Mouse (Mus musculus) frontal cortex, postnatal 10 days (tissue): ENCODE results near the gene Ezh1.

Source experiments
- DNase-seq, 2 experiments: peaks; one replicate each; pipeline ENCODE4 v3.0.0; 2022; ENCODE audit warnings: low spot score in 2 of 2, mixed read lengths in 1 of 2

The Ezh1 gene

DNA sequence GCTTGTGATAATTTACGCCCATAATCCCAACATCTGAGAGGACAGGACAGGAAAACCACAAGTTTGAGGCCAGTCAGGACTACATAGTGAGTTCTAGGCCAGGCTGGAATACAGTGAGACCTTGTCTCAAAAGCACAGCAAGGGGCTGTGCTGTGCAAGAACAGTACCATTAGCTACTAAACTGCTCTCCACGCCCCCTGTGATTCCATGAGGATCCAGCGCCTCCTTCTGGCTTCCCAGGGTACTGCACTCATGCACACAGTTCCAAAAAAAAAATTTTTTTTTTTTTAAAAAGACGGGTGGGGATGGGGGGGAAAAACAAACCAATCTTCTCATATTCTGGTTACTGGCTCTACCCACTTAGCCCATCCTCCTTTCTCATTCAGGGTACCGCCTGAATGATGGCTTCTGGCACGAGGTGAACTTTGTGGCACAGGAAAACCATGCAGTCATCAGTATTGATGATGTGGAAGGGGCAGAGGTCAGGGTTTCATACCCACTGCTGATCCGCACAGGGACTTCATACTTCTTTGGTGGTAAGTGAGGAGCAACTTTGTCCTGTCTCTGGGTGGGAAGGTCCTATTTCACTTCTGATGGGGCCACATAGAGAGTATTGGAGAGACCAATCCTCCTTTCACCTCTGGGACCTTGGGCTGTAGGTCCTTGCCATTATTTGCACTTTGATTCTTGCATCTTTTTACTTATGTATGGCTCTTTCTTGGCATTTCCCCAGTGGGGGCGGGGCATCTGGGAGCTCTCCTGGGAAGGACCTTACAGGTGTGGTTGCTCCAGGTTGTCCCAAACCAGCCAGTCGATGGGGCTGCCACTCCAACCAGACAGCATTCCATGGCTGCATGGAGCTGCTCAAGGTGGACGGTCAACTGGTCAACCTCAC is 45.2 kb downstream of the Ezh1 start:
- DNase-seq: no peak

DNA sequence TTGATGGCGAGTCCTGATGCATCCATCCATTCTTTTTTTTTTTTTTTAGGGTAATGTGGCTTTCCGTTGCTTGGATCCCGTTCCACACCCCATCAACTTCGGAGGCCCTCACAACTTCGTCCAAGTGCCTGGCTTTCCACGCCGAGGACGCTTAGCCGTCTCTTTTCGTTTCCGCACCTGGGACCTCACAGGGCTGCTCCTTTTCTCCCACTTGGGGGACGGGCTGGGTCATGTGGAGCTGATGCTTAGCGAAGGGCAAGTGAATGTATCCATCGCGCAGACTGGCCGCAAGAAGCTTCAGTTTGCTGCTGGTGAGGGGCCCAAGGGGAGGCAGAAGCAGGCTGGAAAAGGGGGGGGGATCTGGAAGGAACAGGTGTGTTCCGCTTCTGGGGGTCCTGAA is 46.0 kb downstream of the Ezh1 start:
- DNase-seq: no peak

DNA sequence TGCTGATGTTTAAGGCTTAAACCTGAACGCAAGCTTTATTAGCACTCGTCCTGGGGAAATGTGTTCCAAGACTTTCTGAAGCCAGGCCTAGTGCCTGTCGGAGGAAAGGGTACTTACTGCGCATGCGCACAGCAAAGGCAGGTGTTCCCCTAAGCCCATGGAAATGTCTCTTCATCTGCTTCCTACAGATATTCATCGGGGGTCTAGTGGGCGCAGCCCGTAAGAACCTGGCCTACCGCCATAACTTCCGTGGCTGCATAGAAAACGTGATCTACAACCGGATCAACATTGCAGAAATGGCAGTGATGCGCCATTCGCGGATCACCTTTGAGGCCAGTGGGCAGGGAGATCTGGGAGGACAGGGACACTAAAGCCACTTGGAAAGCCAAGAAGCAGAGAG is 47.0 kb downstream of the Ezh1 start:
- no peak for DNase-seq

GRCm38 (mm10) chr11:101178061-101179058 is 47.9 kb downstream of the Ezh1 start:
- no peak for DNase-seq

DNA sequence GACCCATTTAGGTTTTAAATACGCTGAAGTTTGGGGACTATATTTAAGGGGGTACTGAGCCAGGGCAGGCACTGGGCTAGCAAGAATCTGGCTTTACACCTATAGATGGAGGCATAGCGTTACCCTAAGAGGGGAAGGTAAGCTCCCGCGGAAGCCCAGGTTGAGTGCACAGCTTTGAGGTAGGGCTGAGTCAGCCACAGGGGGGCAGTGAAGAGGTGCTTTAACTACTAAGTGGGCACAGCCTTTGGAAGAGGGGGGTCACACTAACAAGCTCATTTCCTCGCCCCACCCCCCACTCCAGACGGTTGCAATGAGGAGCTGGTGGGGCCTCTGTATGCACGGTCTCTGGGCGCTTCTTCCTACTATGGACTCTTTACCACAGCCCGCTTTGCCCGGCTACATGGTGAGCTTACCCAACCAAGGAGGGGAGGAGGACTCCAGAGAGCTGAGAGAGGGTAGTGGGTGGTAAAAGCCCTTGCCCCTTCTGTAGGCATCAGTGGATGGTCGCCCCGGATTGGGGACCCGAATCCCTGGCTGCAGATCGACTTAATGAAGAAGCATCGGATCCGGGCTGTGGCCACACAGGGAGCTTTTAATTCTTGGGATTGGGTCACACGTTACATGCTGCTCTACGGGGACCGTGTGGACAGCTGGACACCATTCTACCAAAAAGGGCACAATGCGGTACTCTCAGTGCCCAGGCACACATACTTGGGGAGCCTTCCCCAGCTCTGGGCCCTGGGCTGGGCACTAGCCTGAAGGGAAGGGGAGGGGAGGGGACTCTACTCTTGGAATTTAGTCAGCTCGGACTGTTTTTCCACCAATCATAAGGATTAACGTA is 49.1 kb downstream of the Ezh1 start:
- peak; percentile 57 to 69 for DNase-seq

DNA sequence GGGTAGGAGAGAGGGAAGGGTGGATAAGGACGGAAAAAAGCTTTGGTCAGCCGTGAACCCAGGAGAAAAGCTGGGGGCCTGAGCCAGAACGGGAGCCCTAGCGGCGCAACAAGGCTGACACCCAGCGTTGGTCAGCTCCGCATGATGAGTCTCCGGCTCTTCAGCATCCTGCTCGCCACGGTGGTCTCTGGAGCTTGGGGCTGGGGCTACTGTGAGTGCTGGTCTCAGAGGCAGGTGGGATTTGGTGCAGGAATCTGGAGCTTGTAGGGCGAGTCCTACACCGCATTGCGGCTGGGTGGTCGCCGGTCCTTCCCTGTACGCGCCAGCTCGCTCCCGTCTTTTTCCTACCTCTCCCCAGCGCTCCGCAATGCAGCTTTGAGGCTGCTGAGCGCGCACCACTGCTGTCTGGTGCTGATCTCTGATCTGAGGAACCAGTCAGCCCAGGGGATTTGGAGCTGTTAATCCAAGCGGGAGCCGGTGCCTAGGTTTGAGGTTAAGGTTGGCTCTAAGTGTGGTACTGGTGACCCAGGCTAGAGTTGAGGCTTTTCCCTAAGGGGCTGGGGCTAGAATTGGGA is 50.1 kb downstream of the Ezh1 start:
- peak in 1 of 2 experiments; percentile 49 for DNase-seq

DNA sequence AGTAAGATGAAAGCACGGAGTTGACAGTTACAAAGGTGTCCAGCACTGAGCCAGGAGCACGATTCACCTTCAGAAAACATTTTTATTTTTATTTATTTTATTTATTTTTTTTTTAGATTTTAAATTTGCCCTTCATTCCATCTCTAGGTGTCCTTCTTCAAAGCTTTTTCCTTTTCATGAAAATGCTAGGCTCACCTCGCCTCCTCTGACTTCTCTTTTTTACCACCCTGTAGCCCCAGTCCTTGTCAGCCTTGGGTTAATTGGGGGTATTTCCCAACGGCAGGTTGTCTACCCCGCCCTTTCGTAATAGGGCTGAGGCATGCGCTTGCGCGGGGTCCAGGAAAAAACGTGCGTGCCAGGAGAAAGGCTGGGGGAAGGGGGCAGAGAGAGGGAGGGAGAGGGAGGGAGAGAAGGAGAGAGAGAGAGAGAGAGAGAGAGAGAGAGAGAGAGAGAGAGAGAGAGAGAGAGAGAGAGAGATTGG is 50.6 kb downstream of the Ezh1 start:
- DNase-seq: peak in 1 of 2 experiments; percentile 55

DNA sequence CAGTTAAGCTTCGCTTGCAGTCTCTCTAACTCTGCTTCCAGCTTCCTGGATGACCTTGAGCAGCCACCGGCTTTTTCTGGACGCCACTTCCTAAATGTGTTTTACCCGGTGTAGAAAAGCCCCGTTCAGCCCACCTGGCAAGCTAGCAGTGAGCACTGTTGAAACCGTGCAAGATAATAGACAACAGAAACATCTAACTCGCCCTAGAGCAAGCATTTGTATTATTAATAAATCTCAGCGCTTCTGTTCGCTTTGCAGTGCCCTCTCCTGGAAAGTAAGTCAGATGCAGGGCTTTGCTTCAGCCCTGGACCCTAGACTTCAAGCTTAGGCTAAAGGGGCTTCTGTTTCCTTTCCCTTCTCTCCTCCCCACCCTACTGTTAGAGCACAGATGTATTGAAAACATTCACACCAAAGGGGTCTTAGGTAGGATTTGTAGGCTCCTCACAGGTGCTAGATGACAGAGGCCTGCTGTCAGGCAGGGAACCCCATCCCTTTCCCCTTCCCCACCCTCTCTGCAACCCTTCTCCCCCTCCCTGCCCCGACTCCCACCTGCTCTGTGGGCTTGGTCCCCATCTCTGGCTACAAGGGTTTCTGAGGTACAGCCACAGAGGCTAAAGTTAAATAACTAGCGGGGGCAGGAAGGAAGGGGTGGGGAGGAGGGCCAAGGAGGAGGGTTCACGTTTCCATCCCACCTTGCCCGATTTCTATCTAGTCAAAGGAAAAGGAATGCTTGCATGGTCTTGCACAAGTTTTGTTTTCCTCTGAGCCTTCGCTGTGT is 51.2 kb downstream of the Ezh1 start, which contains the start of gene Ccr10:
TSS of gene Ccr10 (minus strand) at position 593 of the 778 bp plus-strand sequence.
- DNase-seq: no peak

DNA sequence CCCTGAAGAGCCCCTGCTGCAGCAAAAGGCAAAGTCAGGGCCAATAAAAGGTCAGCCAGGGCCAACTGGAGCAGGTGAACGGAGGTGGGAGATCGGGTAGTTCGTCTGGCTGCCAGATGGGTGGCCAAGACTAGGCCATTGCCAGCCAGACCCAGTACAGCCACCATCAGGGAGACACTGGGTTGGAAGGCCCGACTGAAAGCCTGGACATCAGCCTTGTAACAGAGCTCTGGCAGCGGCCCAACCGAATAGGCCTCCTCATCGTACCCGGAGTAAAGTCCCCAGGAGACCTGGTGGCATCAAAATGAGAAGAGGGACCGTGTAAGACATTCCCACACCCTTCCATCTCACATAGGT is 51.9 kb downstream of the Ezh1 start:
- DNase-seq: no peak

DNA sequence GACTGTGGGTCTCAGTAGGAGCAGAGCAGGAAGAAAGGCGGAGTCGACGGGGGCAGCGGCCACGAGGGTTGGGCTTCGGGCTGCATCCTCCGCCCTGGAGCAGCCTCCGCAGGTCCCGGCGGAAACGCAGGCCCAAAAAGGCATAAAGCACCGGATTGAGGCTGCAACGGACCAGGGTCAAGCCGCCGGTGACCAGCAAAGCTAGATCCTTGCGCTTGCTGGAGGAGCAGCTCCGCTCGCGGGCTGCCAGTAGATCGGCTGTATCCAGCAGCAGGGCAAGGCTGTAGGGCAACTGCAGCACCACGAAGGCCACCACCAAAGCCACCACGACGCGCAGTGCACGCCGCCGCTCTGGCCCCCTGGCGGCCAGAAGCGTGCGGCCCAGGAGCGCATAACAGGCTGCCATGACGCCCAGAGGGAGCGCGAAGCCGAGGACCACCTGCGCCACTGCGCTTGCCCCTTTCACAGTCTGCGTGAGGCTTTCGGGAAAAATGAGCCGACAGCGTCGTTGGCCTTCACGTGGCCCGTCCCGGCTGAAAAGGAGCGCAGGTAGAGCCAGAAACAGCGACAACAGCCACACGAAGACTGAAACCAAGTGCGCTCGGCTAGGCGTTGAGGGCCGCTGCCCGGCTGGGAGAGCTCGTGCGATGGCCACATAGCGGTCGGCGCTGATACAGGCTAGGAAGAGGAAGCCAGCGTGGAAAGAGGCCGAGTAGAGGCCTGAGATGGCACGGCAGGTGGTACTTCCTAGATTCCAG is 52.5 kb downstream of the Ezh1 start:
- peak in 1 of 2 experiments; percentile 70 for DNase-seq

DNA sequence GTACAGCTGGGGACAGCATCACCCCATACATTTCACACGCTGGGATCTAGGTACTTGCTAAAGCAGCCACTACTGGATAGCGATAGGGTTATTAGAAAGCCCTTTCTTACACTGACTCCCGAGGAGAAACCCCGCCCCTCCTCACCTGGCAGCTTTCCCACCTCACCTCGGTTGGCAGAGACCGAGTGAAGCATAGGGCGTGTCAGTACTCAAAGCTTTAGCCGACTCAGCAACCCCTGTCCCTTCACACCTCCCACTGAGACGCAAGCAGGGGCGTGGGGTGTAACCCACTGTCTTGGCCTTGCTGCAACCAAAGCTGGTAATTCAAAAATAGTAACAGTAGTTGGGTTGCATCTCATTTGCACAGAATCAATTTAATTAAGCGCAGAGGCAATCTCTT is 53.2 kb downstream of the Ezh1 start:
- no peak for DNase-seq

DNA sequence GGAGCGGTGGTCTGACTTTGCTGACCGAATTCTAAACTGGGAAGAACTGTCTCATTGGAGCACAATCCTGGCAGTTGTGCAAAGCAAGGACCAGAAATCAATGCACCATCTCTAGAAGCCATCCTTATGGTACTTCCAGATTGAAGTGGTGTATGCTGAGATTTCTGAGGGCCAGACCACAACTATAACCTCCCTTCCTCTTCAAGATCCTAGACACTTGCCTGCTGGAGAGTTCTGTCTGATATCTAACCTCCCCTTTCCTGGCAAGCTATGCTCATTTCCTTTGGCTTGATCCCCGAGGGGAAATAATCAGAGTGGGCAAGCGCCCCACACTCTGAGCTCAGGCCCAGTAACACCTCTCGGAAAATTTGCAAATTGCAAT is 53.8 kb downstream of the Ezh1 start:
- no peak for DNase-seq

DNA sequence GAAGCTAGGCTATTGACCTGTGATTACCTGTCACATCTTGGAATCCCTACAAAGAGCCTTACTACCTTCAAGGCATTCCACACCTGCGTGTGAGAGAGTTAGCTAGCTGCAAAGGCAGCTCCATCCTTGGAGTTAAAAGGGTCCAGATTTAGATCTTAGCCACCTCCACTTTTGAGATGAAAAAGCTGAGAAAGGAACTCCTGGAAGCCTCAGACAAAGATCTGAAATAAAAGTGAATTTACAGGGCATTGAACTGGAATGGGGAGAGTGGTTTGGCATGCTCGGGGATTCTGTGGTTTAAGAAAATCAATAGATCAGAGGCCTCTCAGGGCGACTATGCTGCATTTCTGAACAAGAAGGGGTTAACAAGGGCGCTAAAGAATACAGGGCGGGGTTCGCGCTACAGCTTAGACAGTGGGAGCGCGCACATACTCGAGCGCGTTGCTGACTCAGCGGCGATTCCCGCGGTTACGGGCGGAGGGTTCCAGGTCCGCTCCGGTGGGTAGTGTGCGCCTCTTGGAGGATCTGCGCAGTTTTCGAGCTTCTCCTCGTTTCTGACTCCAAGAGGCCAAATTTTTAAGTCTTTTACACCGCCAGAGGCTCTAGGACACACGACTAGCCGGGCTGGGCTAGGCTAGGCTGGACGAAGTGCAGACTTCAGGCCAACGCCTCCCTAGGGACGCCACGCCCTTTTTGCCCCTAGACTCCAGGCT is 54.4 kb downstream of the Ezh1 start:
- DNase-seq: peak in 1 of 2 experiments; percentile 68

- peak; percentile 95 for DNase-seq
Observed at GRCm38 (mm10) chr11:101170811-101171610, 55.3 kb downstream of the Ezh1 start, which contains the start of gene Plekhh3. Gene Plekhh3 (minus strand): TSS chr11:101171351.

DNA sequence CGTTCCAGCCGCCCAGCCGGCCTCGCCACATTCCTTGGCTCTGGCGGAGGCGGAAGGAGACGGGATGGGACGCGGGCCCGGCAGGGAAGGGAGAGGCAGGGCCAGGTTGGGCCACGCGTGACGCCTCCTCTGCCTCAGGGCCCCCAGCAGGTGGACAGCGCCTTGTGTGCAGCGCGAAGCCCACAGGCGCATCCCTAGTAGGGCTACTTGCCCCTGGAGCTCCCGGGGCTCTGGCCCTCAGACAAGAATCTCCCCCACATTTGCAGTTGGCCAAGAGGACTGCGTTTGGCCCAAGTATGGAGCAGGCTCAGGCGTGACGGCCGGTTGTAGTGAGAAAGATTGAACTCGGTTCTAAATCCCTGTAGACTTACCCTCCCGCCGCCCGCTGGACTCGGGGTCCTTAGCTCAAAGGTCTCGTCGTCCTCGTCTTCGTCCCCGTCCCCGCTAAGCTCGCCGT is 55.9 kb downstream of the Ezh1 start, which contains the start of gene Cntnap1:
TSS of gene Cntnap1 (plus strand) at position 170 of the 457 bp plus-strand sequence.
- no peak for DNase-seq

- no peak for DNase-seq
Observed at GRCm38 (mm10) chr11:101169301-101170107, 56.8 kb downstream of the Ezh1 start.
